ENCODE assay signal across 8 mouse cellular contexts in the genomic region with DNA sequence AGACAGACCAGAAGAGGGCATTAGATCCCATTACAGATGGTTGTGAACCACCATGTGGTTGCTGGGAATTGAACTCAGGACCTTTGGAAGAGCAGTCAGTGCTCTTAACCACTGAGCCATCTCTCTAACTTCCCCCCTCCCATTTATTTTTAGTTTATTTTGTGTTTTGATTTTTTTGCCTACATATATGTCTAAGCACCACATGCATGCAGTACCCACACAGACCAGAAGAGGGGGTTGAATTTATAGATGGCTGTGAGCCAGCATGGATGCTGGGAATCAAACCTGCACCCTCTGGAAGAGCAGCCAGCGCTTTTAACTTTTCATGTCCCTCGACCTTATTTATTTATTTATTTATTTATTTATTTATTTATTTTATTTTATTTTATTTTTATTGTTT. TPM values are rescaled to one million over a fixed set of nuclear protein-coding genes. Genes with fewer than 3 reads are reported as not detected.
DNase-seq lines count a peak whose midpoint lies in the region; ATAC-seq and TF ChIP-seq lines count a peak whose summit lies in the region.
"Not testable (repeated sequence)": the region's sequence is repeated elsewhere in the genome, so short reads cannot be mapped to it uniquely, and the experiment has no call there.

No protein-coding gene starts in this region.

- not testable (repeated sequence) for H3K27me3 ChIP-seq in ES-Bruce4 (ENCODE audit: control insufficient read depth, insufficient read depth, low read length, poor library complexity, severe bottlenecking); kidney, adult 2 months (replicated peaks; ENCODE audit: control insufficient read depth, insufficient read depth, low read length); liver, postnatal 0 days (ENCODE audit: insufficient read depth, low read length); midbrain, embryonic 14.5 days (ENCODE audit: control insufficient read depth, insufficient read depth, low read length); thymus, adult 2 months (ENCODE audit: control insufficient read depth, insufficient read depth, low read length)

- intact Hi-C loops in gastrocnemius, adult 2 months (cut with DNase I) = not testable (repeated sequence)

- 85% methylated on average over 2 of the region's 2 CpGs for WGBS in kidney, adult 2 months
- 68% methylated on average over 2 of the region's 2 CpGs for WGBS in liver, postnatal 0 days (ENCODE audit: insufficient replicate concordance)
- WGBS in midbrain, embryonic 14.5 days = 80% methylated on average over 2 of the region's 2 CpGs
- 93% methylated on average over 2 of the region's 2 CpGs for WGBS in thymus, adult 2 months

- DNase-seq in A20 (ENCODE audit: low read depth, low spot score) (peak; percentile 57), ZHBTc4 (ENCODE audit: low read depth, low spot score) (peak; percentile 70)
- DNase-seq in gastrocnemius, adult 2 months; kidney, adult 2 months: not testable (repeated sequence)
- peak; percentile 45 for DNase-seq in liver, postnatal 0 days
- DNase-seq in midbrain, embryonic 14.5 days = peak; percentile 28
- DNase-seq in thymus, adult 2 months = peak; percentile 42

- not testable (repeated sequence) for ATAC-seq in liver, postnatal 0 days; midbrain, embryonic 14.5 days (ENCODE audit: low FRiP score, low TSS enrichment)

- H3K27ac ChIP-seq in ES-Bruce4 (ENCODE audit: insufficient read depth, low read length); gastrocnemius, adult 2 months; kidney, adult 2 months (ENCODE audit: insufficient read depth, low read depth, low read length); liver, postnatal 0 days (ENCODE audit: low read depth); midbrain, embryonic 14.5 days (replicated peaks; ENCODE audit: low read depth, low read length); thymus, adult 2 months (ENCODE audit: control insufficient read depth, insufficient read depth, low read length): not testable (repeated sequence)

- H3K9ac ChIP-seq in ES-Bruce4 (ENCODE audit: low read depth, poor library complexity, severe bottlenecking); liver, postnatal 0 days (replicated peaks); midbrain, embryonic 14.5 days (replicated peaks; ENCODE audit: low read length): not testable (repeated sequence)

- H3K9me3 ChIP-seq in ES-Bruce4 (replicated peaks; ENCODE audit: control insufficient read depth, insufficient read depth, low read length, poor library complexity, severe bottlenecking); liver, postnatal 0 days (ENCODE audit: low read length); midbrain, embryonic 14.5 days (ENCODE audit: control insufficient read depth, low read length): not testable (repeated sequence)

- H3K36me3 ChIP-seq in ES-Bruce4 (ENCODE audit: control insufficient read depth, insufficient read depth, low read length, poor library complexity, severe bottlenecking); kidney, adult 2 months (ENCODE audit: control insufficient read depth, insufficient read depth, low read length); thymus, adult 2 months (ENCODE audit: control insufficient read depth, insufficient read depth, low read length): not testable (repeated sequence)
- peaks cover 23% of the 10 kb centered on the region for H3K36me3 ChIP-seq in liver, postnatal 0 days (replicated peaks; ENCODE audit: insufficient read depth, low read length)
- H3K36me3 ChIP-seq in midbrain, embryonic 14.5 days (ENCODE audit: control insufficient read depth, insufficient read depth, low read length) = peaks cover 63% of the 10 kb centered on the region

- H3K4me2 ChIP-seq in liver, postnatal 0 days (ENCODE audit: low read depth, low read length); midbrain, embryonic 14.5 days (ENCODE audit: low read length): not testable (repeated sequence)

- not testable (repeated sequence) for H3K4me3 ChIP-seq in ES-Bruce4 (ENCODE audit: low read depth, low read length); gastrocnemius, adult 2 months; kidney, adult 2 months (ENCODE audit: insufficient read depth, low read depth, low read length); liver, postnatal 0 days (ENCODE audit: low read depth, low read length); midbrain, embryonic 14.5 days (replicated peaks; ENCODE audit: low read depth, low read length); thymus, adult 2 months (ENCODE audit: control insufficient read depth, insufficient read depth, low read length)

- not testable (repeated sequence) for TF ChIP-seq EP300 in ES-Bruce4 (IDR thresholded peaks at IDR 0.05; ENCODE audit: insufficient read depth, low read depth, low read length); liver, postnatal 0 days (IDR thresholded peaks at IDR 0.05; ENCODE audit: low read depth)

- TF ChIP-seq CTCF in ES-Bruce4 (IDR thresholded peaks at IDR 0.05; ENCODE audit: low read depth, low read length) = peak; percentile 13
- TF ChIP-seq CTCF in gastrocnemius, adult 2 months (IDR thresholded peaks at IDR 0.05) = peak; percentile 60
- TF ChIP-seq CTCF in kidney, adult 2 months (conservative IDR thresholded peaks at IDR 0.05; ENCODE audit: insufficient read depth, insufficient read length, low read depth, low read length) = 0 out of 2 replicates have a peak, but pooled peaks have one; percentile 28
- TF ChIP-seq CTCF in liver, postnatal 0 days (IDR thresholded peaks at IDR 0.05; ENCODE audit: low read depth) = peak; percentile 57
- TF ChIP-seq CTCF in thymus, adult 2 months (IDR thresholded peaks at IDR 0.05; ENCODE audit: borderline replicate concordance, control insufficient read depth, extremely low read depth, insufficient read depth, low read length, poor library complexity) = not testable (repeated sequence)

- not testable (repeated sequence) for H3K4me1 ChIP-seq in ES-Bruce4 (ENCODE audit: control insufficient read depth, insufficient read depth, low read length); kidney, adult 2 months (ENCODE audit: control insufficient read depth, insufficient read depth, low read length); liver, postnatal 0 days (ENCODE audit: insufficient read depth); midbrain, embryonic 14.5 days (ENCODE audit: control insufficient read depth, insufficient read depth, low read length); thymus, adult 2 months (replicated peaks; ENCODE audit: control insufficient read depth, insufficient read depth, low read length)

- TF ChIP-seq POLR2A in ES-Bruce4 (IDR thresholded peaks at IDR 0.05; ENCODE audit: insufficient read depth, low read length); kidney, adult 2 months (IDR thresholded peaks at IDR 0.05; ENCODE audit: low read depth, low read length); thymus, adult 2 months (IDR thresholded peaks at IDR 0.05; ENCODE audit: control insufficient read depth, extremely low read depth, insufficient read depth, low read length, poor library complexity): not testable (repeated sequence)

RNA-seq across cellular contexts. Expression of a gene that starts 11.3 kb away (rescaled TPM):
- 7.8 and 10.9 TPM in 2 replicates for polyA plus RNA-seq in ES-Bruce4 (2011; ENCODE audit: insufficient read depth, insufficient read length, low read depth, missing spikeins)
- 1 to 10 TPM; 3.2 to 3.4 TPM for total RNA-seq in gastrocnemius, adult 2 months (2021)
- polyA plus RNA-seq in kidney, adult 2 months (2012; rRNA removed) = 43.1 and 50.3 TPM in 2 replicates
- 20.1 and 23.5 TPM in 2 replicates for polyA plus RNA-seq in liver, postnatal 0 days (2015; fragmentation: Nextera tagmentation; extraction: Ambion mirVana)
- 19.8 and 22.6 TPM in 2 replicates for polyA plus RNA-seq in midbrain, embryonic 14.5 days (2014; fragmentation: Nextera tagmentation; extraction: Ambion mirVana)
- 53.1 and 57.8 TPM in 2 replicates for polyA plus RNA-seq in thymus, adult 2 months (2012; rRNA removed)

RNA-seq across cellular contexts. Expression of a gene that starts 14.1 kb away (rescaled TPM):
- polyA plus RNA-seq in ES-Bruce4 (2011; ENCODE audit: insufficient read depth, insufficient read length, low read depth, missing spikeins) = 32.9 and 38.5 TPM in 2 replicates
- total RNA-seq in gastrocnemius, adult 2 months (2021) = 1 to 10 TPM; 3.8 to 4.2 TPM
- polyA plus RNA-seq in kidney, adult 2 months (2012; rRNA removed) = 6.0 and 7.9 TPM in 2 replicates
- polyA plus RNA-seq in liver, postnatal 0 days (2015; fragmentation: Nextera tagmentation; extraction: Ambion mirVana) = 1.1 and 1.2 TPM in 2 replicates
- polyA plus RNA-seq in midbrain, embryonic 14.5 days (2014; fragmentation: Nextera tagmentation; extraction: Ambion mirVana) = 33.7 and 50.1 TPM in 2 replicates
- 10.3 and 10.7 TPM in 2 replicates for polyA plus RNA-seq in thymus, adult 2 months (2012; rRNA removed)

RNA-seq across cellular contexts. Expression of a gene that starts 15.6 kb away (rescaled TPM):
- 10.7 and 11.3 TPM in 2 replicates for polyA plus RNA-seq in ES-Bruce4 (2011; ENCODE audit: insufficient read depth, insufficient read length, low read depth, missing spikeins)
- 1 to 10 TPM; 3.9 to 4.3 TPM for total RNA-seq in gastrocnemius, adult 2 months (2021)
- polyA plus RNA-seq in kidney, adult 2 months (2012; rRNA removed) = 6.8 and 7.0 TPM in 2 replicates
- polyA plus RNA-seq in liver, postnatal 0 days (2015; fragmentation: Nextera tagmentation; extraction: Ambion mirVana) = 1.2 and 1.5 TPM in 2 replicates
- polyA plus RNA-seq in midbrain, embryonic 14.5 days (2014; fragmentation: Nextera tagmentation; extraction: Ambion mirVana) = 7.3 and 7.4 TPM in 2 replicates
- polyA plus RNA-seq in thymus, adult 2 months (2012; rRNA removed) = 12.2 and 12.4 TPM in 2 replicates

RNA-seq across cellular contexts. Expression of a gene that starts 48.0 kb away (rescaled TPM):
- 228 and 239 TPM in 2 replicates for polyA plus RNA-seq in ES-Bruce4 (2011; ENCODE audit: insufficient read depth, insufficient read length, low read depth, missing spikeins)
- 10 to 100 TPM; 32.5 to 37.3 TPM for total RNA-seq in gastrocnemius, adult 2 months (2021)
- 127 and 131 TPM in 2 replicates for polyA plus RNA-seq in kidney, adult 2 months (2012; rRNA removed)
- polyA plus RNA-seq in liver, postnatal 0 days (2015; fragmentation: Nextera tagmentation; extraction: Ambion mirVana) = 39.3 and 44.9 TPM in 2 replicates
- polyA plus RNA-seq in midbrain, embryonic 14.5 days (2014; fragmentation: Nextera tagmentation; extraction: Ambion mirVana) = 222 and 233 TPM in 2 replicates
- 293 and 316 TPM in 2 replicates for polyA plus RNA-seq in thymus, adult 2 months (2012; rRNA removed)

RNA-seq across cellular contexts. Expression of a gene that starts 48.5 kb away (rescaled TPM):
- 10.9 and 12.6 TPM in 2 replicates for polyA plus RNA-seq in ES-Bruce4 (2011; ENCODE audit: insufficient read depth, insufficient read length, low read depth, missing spikeins)
- 10 to 100 TPM; 14.6 to 15.8 TPM for total RNA-seq in gastrocnemius, adult 2 months (2021)
- polyA plus RNA-seq in kidney, adult 2 months (2012; rRNA removed) = 8.2 and 9.6 TPM in 2 replicates
- polyA plus RNA-seq in liver, postnatal 0 days (2015; fragmentation: Nextera tagmentation; extraction: Ambion mirVana) = 1.00 and 1.1 TPM in 2 replicates
- polyA plus RNA-seq in midbrain, embryonic 14.5 days (2014; fragmentation: Nextera tagmentation; extraction: Ambion mirVana) = 3.6 and 4.0 TPM in 2 replicates
- 20.4 and 20.9 TPM in 2 replicates for polyA plus RNA-seq in thymus, adult 2 months (2012; rRNA removed)
